Mouse (Mus musculus): ENCODE measurements at regions not wholly inside any gene's neighbourhood (a gene's known extent, or its start where the extent isn't known, plus 50 kb on each side); places are given as distances from the start of the nearest gene placed in this dataset.

DNA sequence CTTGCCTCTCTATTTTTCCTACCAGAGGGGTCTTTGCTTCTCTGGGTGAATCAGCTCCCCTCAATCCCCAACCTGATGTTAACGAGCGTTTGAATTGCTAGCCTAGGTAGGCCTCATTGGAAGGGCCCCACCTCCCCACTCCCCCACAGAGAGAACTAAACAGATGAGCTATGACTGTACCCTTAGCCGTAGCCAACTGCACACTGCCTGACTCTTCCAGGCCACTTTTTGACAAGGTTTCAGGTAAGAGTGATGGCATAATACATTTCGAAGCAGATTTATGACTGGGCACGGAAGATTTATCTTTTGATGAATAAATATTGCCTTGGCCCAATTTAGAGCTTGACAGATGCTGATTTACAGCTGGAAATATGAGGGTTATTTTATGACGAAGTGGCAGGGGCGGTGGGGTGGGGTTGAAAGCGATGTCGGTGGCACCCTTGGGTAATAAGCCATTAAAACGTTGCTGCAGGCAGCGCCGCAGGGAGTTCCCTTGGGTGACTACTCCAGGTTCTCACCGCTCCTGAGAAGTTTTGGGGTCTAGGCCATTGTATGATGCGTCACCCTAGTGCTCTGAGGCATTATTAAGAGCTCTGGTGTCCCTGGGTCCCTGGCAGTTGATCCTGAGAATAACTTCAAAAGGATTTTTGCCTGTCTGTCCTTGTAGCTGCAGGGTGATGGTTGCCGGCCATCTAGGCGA lies 159.7 kb upstream of the Mrps10 start:
- Histone ChIP-seq H3K9me3 (ENCODE audit: control insufficient read depth, low read length) (no peaks in the 10 kb centered on the region), H3K27ac (ENCODE audit: low read depth, low read length) (no peak overlapping the region), H3K27me3 (ENCODE audit: control insufficient read depth, insufficient read depth, low read length) (no peaks in the 10 kb centered on the region), H3K36me3 (ENCODE audit: control insufficient read depth, insufficient read depth, low read length) (no peaks in the 10 kb centered on the region), H3K9ac (ENCODE audit: low read length) (no peak overlapping the region), H3K4me2 (ENCODE audit: low read depth, low read length, severe bottlenecking) (no peak overlapping the region), H3K4me1 (replicated peaks; ENCODE audit: control insufficient read depth, insufficient read depth, low read length) (no peaks in the 10 kb centered on the region; the same call in 1 of the 2 replicates), H3K4me3 (ENCODE audit: low read depth, low read length) (no peak overlapping the region)
- 93% methylated on average over 16 of the region's 16 CpGs for WGBS
- no peak for DNase-seq (ENCODE audit: low spot score)
- no peak for ATAC-seq (replicated peaks; ENCODE audit: low FRiP score)

- WGBS = 96% methylated on average over 4 of the region's 4 CpGs
- Histone ChIP-seq H3K9me3 (ENCODE audit: control insufficient read depth, low read length) (no peaks in the 10 kb centered on the region), H3K36me3 (ENCODE audit: control insufficient read depth, insufficient read depth, low read length) (no peaks in the 10 kb centered on the region), H3K27me3 (ENCODE audit: control insufficient read depth, insufficient read depth, low read length) (no peaks in the 10 kb centered on the region), H3K9ac (ENCODE audit: low read length) (no peak overlapping the region), H3K27ac (ENCODE audit: low read depth, low read length) (no peak overlapping the region), H3K4me3 (ENCODE audit: low read depth, low read length) (no peak overlapping the region), H3K4me1 (replicated peaks; ENCODE audit: control insufficient read depth, insufficient read depth, low read length) (no peaks in the 10 kb centered on the region; the same call in 1 of the 2 replicates), H3K4me2 (ENCODE audit: low read depth, low read length, severe bottlenecking) (no peak overlapping the region)
- no peak for ATAC-seq (replicated peaks; ENCODE audit: low FRiP score)
- DNase-seq (ENCODE audit: low spot score) = no peak
These were observed 161.2 kb upstream of the Mrps10 start for GRCm38 (mm10) chr17:47207471-47207870.

- no peak for ATAC-seq (replicated peaks; ENCODE audit: low FRiP score)
- Histone ChIP-seq H3K36me3 (ENCODE audit: control insufficient read depth, insufficient read depth, low read length) (no peaks in the 10 kb centered on the region), H3K27me3 (ENCODE audit: control insufficient read depth, insufficient read depth, low read length) (no peaks in the 10 kb centered on the region), H3K9ac (ENCODE audit: low read length) (no peak overlapping the region), H3K9me3 (ENCODE audit: control insufficient read depth, low read length) (no peaks in the 10 kb centered on the region), H3K4me1 (replicated peaks; ENCODE audit: control insufficient read depth, insufficient read depth, low read length) (no peaks in the 10 kb centered on the region), H3K27ac (ENCODE audit: low read depth, low read length) (no peak overlapping the region), H3K4me3 (ENCODE audit: low read depth, low read length) (no peak overlapping the region), H3K4me2 (ENCODE audit: low read depth, low read length, severe bottlenecking) (no peak overlapping the region)
- no peak for DNase-seq (ENCODE audit: low spot score)
- WGBS = 85% methylated on average over 7 of the region's 7 CpGs
These were observed 164.1 kb upstream of the Mrps10 start for GRCm38 (mm10) chr17:47204470-47205162.

DNA sequence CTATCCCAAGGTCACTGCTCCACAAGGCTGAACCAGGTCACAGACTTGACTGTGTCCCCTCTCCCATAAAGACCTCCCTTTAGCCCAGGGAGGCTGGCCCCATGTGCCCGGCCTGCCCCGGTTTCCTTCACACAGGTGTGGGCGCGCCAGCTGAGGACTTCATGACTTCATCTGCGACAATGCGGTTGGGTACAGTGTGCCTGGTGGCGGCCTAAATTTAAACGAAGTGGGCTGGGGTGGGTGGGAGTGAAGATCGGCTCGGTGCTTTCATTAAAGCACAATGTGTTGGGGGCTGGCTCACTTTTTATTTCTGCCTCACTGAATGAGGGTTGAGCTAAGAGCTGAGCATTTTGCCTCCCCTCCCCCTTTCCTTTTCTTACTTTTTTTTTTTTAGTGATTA lies 169.5 kb upstream of the Mrps10 start:
- ATAC-seq (replicated peaks; ENCODE audit: low FRiP score) = no peak
- H3K9ac ChIP-seq (ENCODE audit: low read length) = no peak overlapping the region; the same call in 1 of the 2 replicates
- peaks cover 12% of the 10 kb centered on the region; the same call in 1 of the 2 replicates for H3K4me1 ChIP-seq (replicated peaks; ENCODE audit: control insufficient read depth, insufficient read depth, low read length)
- H3K4me3 ChIP-seq (ENCODE audit: low read depth, low read length) = no peak overlapping the region
- H3K27ac ChIP-seq (ENCODE audit: low read depth, low read length) = no peak overlapping the region
- WGBS = 58% methylated on average over 10 of the region's 10 CpGs
- no peak overlapping the region for H3K4me2 ChIP-seq (ENCODE audit: low read depth, low read length, severe bottlenecking)
- H3K36me3 ChIP-seq (ENCODE audit: control insufficient read depth, insufficient read depth, low read length) = no peaks in the 10 kb centered on the region
- DNase-seq (ENCODE audit: low spot score) = no peak
- no peaks in the 10 kb centered on the region for H3K27me3 ChIP-seq (ENCODE audit: control insufficient read depth, insufficient read depth, low read length)
- H3K9me3 ChIP-seq (ENCODE audit: control insufficient read depth, low read length) = no peaks in the 10 kb centered on the region; the same call in 1 of the 2 replicates

GRCm38 (mm10) chr17:47197957-47198356 lies 170.7 kb upstream of the Mrps10 start:
- Histone ChIP-seq H3K4me1 (replicated peaks; ENCODE audit: control insufficient read depth, insufficient read depth, low read length) (peaks cover 12% of the 10 kb centered on the region; the same call in 1 of the 2 replicates), H3K4me2 (ENCODE audit: low read depth, low read length, severe bottlenecking) (no peak overlapping the region)

GRCm38 (mm10) chr17:47196992-47197391 lies 171.7 kb upstream of the Mrps10 start:
- Histone ChIP-seq H3K4me2 (ENCODE audit: low read depth, low read length, severe bottlenecking) (no peak overlapping the region), H3K27ac (ENCODE audit: low read depth, low read length) (no peak overlapping the region), H3K4me3 (ENCODE audit: low read depth, low read length) (no peak overlapping the region), H3K4me1 (replicated peaks; ENCODE audit: control insufficient read depth, insufficient read depth, low read length) (peaks cover 12% of the 10 kb centered on the region; the same call in 1 of the 2 replicates), H3K9me3 (ENCODE audit: control insufficient read depth, low read length) (no peaks in the 10 kb centered on the region; the same call in 1 of the 2 replicates), H3K27me3 (ENCODE audit: control insufficient read depth, insufficient read depth, low read length) (no peaks in the 10 kb centered on the region), H3K9ac (ENCODE audit: low read length) (no peak overlapping the region), H3K36me3 (ENCODE audit: control insufficient read depth, insufficient read depth, low read length) (no peaks in the 10 kb centered on the region)
- 67% methylated on average over 6 of the region's 6 CpGs for WGBS
- ATAC-seq (replicated peaks; ENCODE audit: low FRiP score) (no peak), DNase-seq (ENCODE audit: low spot score) (no peak)

More at GRCm38 (mm10) chr17:47197957-47198356, 170.7 kb upstream of the Mrps10 start:
- no peak overlapping the region for H3K4me3 ChIP-seq (ENCODE audit: low read depth, low read length)
- H3K9ac ChIP-seq (ENCODE audit: low read length) = no peak overlapping the region
- no peaks in the 10 kb centered on the region for H3K36me3 ChIP-seq (ENCODE audit: control insufficient read depth, insufficient read depth, low read length)
- no peak overlapping the region for H3K27ac ChIP-seq (ENCODE audit: low read depth, low read length)
- DNase-seq (ENCODE audit: low spot score) (no peak), ATAC-seq (replicated peaks; ENCODE audit: low FRiP score) (no peak)
- no peaks in the 10 kb centered on the region; the same call in 1 of the 2 replicates for H3K9me3 ChIP-seq (ENCODE audit: control insufficient read depth, low read length)
- WGBS = 55% methylated on average over 7 of the region's 7 CpGs
- H3K27me3 ChIP-seq (ENCODE audit: control insufficient read depth, insufficient read depth, low read length) = no peaks in the 10 kb centered on the region

DNA sequence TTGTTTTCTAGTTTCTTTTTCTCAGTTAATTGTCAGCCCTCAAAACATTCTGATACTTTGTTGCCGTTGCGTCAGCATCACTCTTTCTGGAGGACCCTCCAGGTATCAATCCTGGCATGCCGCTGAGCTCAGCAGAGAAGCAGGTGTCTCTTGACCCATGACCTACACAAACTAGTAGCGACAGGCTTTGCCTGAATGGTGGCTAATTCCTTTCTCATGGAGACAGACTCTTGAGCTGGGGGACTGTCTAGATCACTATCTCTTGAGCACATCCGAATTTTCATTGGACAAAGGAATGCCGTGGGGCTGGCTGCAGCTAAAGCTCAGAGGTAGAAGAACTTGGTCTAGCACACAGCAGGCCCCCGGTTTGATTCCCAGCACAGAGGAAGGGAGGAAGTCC lies 172.7 kb upstream of the Mrps10 start:
- Histone ChIP-seq H3K27me3 (ENCODE audit: control insufficient read depth, insufficient read depth, low read length) (no peaks in the 10 kb centered on the region), H3K9me3 (ENCODE audit: control insufficient read depth, low read length) (no peaks in the 10 kb centered on the region; the same call in 1 of the 2 replicates), H3K36me3 (ENCODE audit: control insufficient read depth, insufficient read depth, low read length) (no peaks in the 10 kb centered on the region), H3K27ac (ENCODE audit: low read depth, low read length) (no peak overlapping the region), H3K4me3 (ENCODE audit: low read depth, low read length) (no peak overlapping the region), H3K4me1 (replicated peaks; ENCODE audit: control insufficient read depth, insufficient read depth, low read length) (peaks cover 12% of the 10 kb centered on the region; the same call in 1 of the 2 replicates), H3K9ac (ENCODE audit: low read length) (no peak overlapping the region), H3K4me2 (ENCODE audit: low read depth, low read length, severe bottlenecking) (no peak overlapping the region)
- no peak for ATAC-seq (replicated peaks; ENCODE audit: low FRiP score)
- 76% methylated on average over 7 of the region's 7 CpGs for WGBS
- no peak for DNase-seq (ENCODE audit: low spot score)

GRCm38 (mm10) chr17:47194463-47195012 lies 174.1 kb upstream of the Mrps10 start:
- Histone ChIP-seq H3K4me1 (replicated peaks; ENCODE audit: control insufficient read depth, insufficient read depth, low read length) (peaks cover 12% of the 10 kb centered on the region; the same call in 1 of the 2 replicates), H3K36me3 (ENCODE audit: control insufficient read depth, insufficient read depth, low read length) (no peaks in the 10 kb centered on the region), H3K9ac (ENCODE audit: low read length) (no peak overlapping the region), H3K27me3 (ENCODE audit: control insufficient read depth, insufficient read depth, low read length) (no peaks in the 10 kb centered on the region), H3K9me3 (ENCODE audit: control insufficient read depth, low read length) (no peaks in the 10 kb centered on the region; the same call in 1 of the 2 replicates), H3K4me2 (ENCODE audit: low read depth, low read length, severe bottlenecking) (no peak overlapping the region), H3K4me3 (ENCODE audit: low read depth, low read length) (no peak overlapping the region), H3K27ac (ENCODE audit: low read depth, low read length) (no peak overlapping the region)
- 94% methylated on average over 14 of the region's 14 CpGs for WGBS
- DNase-seq (ENCODE audit: low spot score) = no peak
- ATAC-seq (replicated peaks; ENCODE audit: low FRiP score) = no peak

Data from forebrain, embryonic 11.5 days (tissue).